Mouse (Mus musculus) CH12.LX (cell line): ENCODE results near the gene Lama5.

Experiments used
- CHD2 ChIP-seq: IDR thresholded peaks from 2 replicates; pipeline ENCODE4 v1.6.1; 2011; ENCODE audit warnings: low read length, improper control_type of control experiment
- CTCF ChIP-seq, 2 experiments: IDR thresholded peaks in 1 of 2; conservative IDR thresholded peaks in 1 of 2; 2 replicates each; pipeline ENCODE4 v1.5.1; 2011 to 2012; ENCODE audit warnings: low read depth in 2 of 2, low read length in 2 of 2, improper control_type of control experiment in 1 of 2, inconsistent platforms in 1 of 2, mild to moderate bottlenecking in 1 of 2, moderate library complexity in 1 of 2
- E2F4 ChIP-seq: IDR thresholded peaks from 2 replicates; pipeline ENCODE4 v1.6.1; 2011; ENCODE audit warnings: low read depth, low read length, improper control_type of control experiment; ENCODE audit not compliant: insufficient replicate concordance
- MAX ChIP-seq: IDR thresholded peaks from 2 replicates; pipeline ENCODE4 v1.6.1; 2011; ENCODE audit warnings: low read length, improper control_type of control experiment
- POLR2A ChIP-seq: IDR thresholded peaks from 2 replicates; pipeline ENCODE4 v1.6.1; 2011; ENCODE audit warnings: low read depth, mild to moderate bottlenecking, improper control_type of control experiment, low read length
- RCOR1 ChIP-seq: conservative IDR thresholded peaks from 2 replicates; pipeline ENCODE4 v1.6.1; 2012; ENCODE audit warnings: low read depth, mild to moderate bottlenecking, inconsistent platforms, low read length, improper control_type of control experiment
- SMC3 ChIP-seq: IDR thresholded peaks from 2 replicates; pipeline ENCODE4 v1.6.1; 2011; ENCODE audit warnings: low read depth, low read length, improper control_type of control experiment
- USF1 ChIP-seq: IDR thresholded peaks from 2 replicates; pipeline ENCODE4 v1.6.1; 2014; ENCODE audit warnings: low read depth, mild to moderate bottlenecking, inconsistent platforms, low read length, improper control_type of control experiment
- ZMIZ1 ChIP-seq: IDR thresholded peaks from 2 replicates; pipeline ENCODE4 v1.6.1; 2012; ENCODE audit warnings: low read depth, mild to moderate bottlenecking, inconsistent platforms, low read length, improper control_type of control experiment

- no peak for TF ChIP-seq CTCF (conservative IDR thresholded peaks at IDR 0.05 in 1 of 2, IDR thresholded peaks at IDR 0.05 in 1 of 2; ENCODE audit: low read depth in 2 of 2, low read length in 2 of 2)
- TF ChIP-seq ZMIZ1 = no peak
- no peak for TF ChIP-seq POLR2A
- TF ChIP-seq CHD2 = no peak
- no peak for TF ChIP-seq MAX
- TF ChIP-seq E2F4 = no peak
- no peak for TF ChIP-seq RCOR1
- no peak for TF ChIP-seq SMC3
- no peak for TF ChIP-seq USF1
Measured at GRCm38 (mm10) chr2:180238591-180238990, 12.9 kb upstream of the Lama5 start.
